Mouse (Mus musculus) gastrocnemius, adult 2 months (tissue): ENCODE data around the gene Vmn1r125. TPM values are rescaled to one million over a fixed set of nuclear protein-coding genes. Genes with fewer than 3 reads are reported as not detected.
"Not testable (repeated sequence)": the region's sequence is repeated elsewhere in the genome, so short reads cannot be mapped to it uniquely, and the experiment has no call there.

Experiments used
- DNase-seq: peaks from one replicate; pipeline ENCODE4 v3.0.0; 2022
- H3K27ac ChIP-seq: fragments of 200-600 bp; 2 replicates; pipeline ENCODE4 v1.8.1; 2022; ENCODE audit warnings: mild to moderate bottlenecking
- H3K4me3 ChIP-seq: fragments of 200-600 bp; 2 replicates; pipeline ENCODE4 v1.8.1; 2022; ENCODE audit warnings: mild to moderate bottlenecking, moderate library complexity
- intact Hi-C: fragments of 180-260 bp; cut with DNase I; formaldehyde crosslinking; loops from one replicate; pipeline ENCODE4 v1.15.1; 2025
- long read RNA-seq, 2 experiments: library from polyadenylated mRNA; stranded (forward); transcript quantifications; one replicate each; pipeline ENCODE4 v2.0.0; 2021
- total RNA-seq, 2 experiments: library from RNA; stranded (reverse); gene quantifications; 2 replicates each; pipeline ENCODE4 v1.2.3; 2021

Vmn1r125 gene
- not detected for total RNA-seq
- long read RNA-seq, experiment 1: 0 reads
- long read RNA-seq, experiment 2: 0 reads

DNA sequence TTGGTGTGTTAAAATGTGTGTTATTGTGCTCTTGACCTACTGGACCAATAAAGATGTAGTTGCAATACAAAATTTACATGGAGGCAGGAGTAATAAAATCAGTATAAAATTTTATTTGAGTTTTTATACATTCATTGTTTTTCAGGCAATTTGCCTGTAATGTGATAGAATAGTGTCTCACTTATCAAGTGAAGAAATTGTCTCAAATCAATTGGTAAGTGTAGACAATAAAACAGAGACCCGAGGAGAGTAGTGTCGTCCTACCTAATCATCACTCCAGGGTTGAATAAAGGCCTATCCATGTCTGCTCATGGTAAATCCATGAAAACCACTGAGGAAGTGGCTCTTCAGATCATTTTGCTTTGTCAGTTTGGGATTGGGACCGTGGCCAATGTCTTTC is at the start of gene Vmn1r125:
Gene Vmn1r125 (plus strand): TSS at position 301 of the 400 bp plus-strand sequence.
- intact Hi-C loops, H3K4me3 ChIP-seq, DNase-seq, H3K27ac ChIP-seq: not testable (repeated sequence)

DNA sequence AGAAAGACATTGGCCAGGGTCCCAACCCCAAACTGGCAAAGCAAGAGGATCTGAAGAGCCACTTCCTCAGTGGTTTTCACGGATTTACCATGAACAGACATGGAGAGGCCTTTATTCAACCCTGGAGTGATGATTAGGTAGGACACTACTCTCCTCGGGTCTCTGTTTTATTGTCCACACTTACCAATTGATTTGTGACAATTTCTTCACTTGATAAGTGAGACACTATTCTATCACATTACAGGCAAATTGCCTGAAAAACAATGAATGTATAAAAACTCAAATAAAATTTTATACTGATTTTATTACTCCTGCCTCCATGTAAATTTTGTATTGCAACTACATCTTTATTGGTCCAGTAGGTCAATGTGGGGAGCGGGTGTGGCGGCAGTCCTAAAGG is 11.5 kb upstream of the Vmn1r125 start, which contains the start of gene Vmn1r124:
Gene Vmn1r124 (minus strand): TSS at position 101 of the 400 bp plus-strand sequence.
- H3K4me3 ChIP-seq, intact Hi-C loops, DNase-seq, H3K27ac ChIP-seq: not testable (repeated sequence)

- H3K27ac ChIP-seq, DNase-seq, H3K4me3 ChIP-seq, intact Hi-C loops: not testable (repeated sequence)
Measured at GRCm38 (mm10) chr7:21301367-21301766, 29.4 kb downstream of the Vmn1r125 start, which contains the start of gene Vmn1r126. TSS of gene Vmn1r126 (minus strand) at chr7:21301467.

GRCm38 (mm10) chr7:21319761-21320160 is 47.8 kb downstream of the Vmn1r125 start, which contains the start of gene Vmn1r127:
TSS of gene Vmn1r127 (minus strand) at chr7:21319861.
- DNase-seq, H3K27ac ChIP-seq, H3K4me3 ChIP-seq, intact Hi-C loops: not testable (repeated sequence)

Other genes starting within 250 kb of the Vmn1r125 start
- not detected for gene Vmn1r120, start 218.4 kb upstream of the Vmn1r125 start, total RNA-seq
- not detected for gene Vmn1r121, start 173.7 kb upstream of the Vmn1r125 start, total RNA-seq
- gene Vmn1r122, start 138.1 kb upstream of the Vmn1r125 start, total RNA-seq: not detected
- not detected for gene Vmn1r123, start 110.0 kb upstream of the Vmn1r125 start, total RNA-seq
- not detected for gene Gm5157, start 81.8 kb upstream of the Vmn1r125 start, total RNA-seq
- not detected for gene Vmn1r124, start 11.6 kb upstream of the Vmn1r125 start, total RNA-seq
- not detected for gene Vmn1r126, start 29.3 kb downstream of the Vmn1r125 start, total RNA-seq
- gene Vmn1r127, start 47.7 kb downstream of the Vmn1r125 start, total RNA-seq: not detected
- not detected for gene Vmn1r128, start 77.2 kb downstream of the Vmn1r125 start, total RNA-seq
- gene Vmn1r129, start 89.1 kb downstream of the Vmn1r125 start, total RNA-seq: not detected
- gene Gm6882, start 160.6 kb downstream of the Vmn1r125 start, total RNA-seq: not detected
- not detected for gene Vmn1r130, start 239.6 kb downstream of the Vmn1r125 start, total RNA-seq